Mouse (Mus musculus): ENCODE measurements around the gene Rnase2a. TPM values are rescaled to one million over a fixed set of nuclear protein-coding genes. Genes with fewer than 3 reads are reported as not detected.

Rnase2a gene
- polyA plus RNA-seq (2014; fragmentation: Illumina TruSeq; extraction: RNeasy Lipid Tissue Mini Kit (QIAGEN cat#74804)): not detected

GRCm38 (mm10) chr14:51256041-51256440, at the start of gene Rnase2a:
Gene Rnase2a, minus strand, starts transcription at chr14:51256112.

Other genes starting within 250 kb of the Rnase2a start
- gene Rnase10, start 248.4 kb downstream of the Rnase2a start, polyA plus RNA-seq (2014; fragmentation: Illumina TruSeq; extraction: RNeasy Lipid Tissue Mini Kit (QIAGEN cat#74804)): 1.4 TPM
- gene Rnase9, start 214.2 kb downstream of the Rnase2a start, polyA plus RNA-seq (2014; fragmentation: Illumina TruSeq; extraction: RNeasy Lipid Tissue Mini Kit (QIAGEN cat#74804)): not detected
- gene Rnase11, start 205.9 kb downstream of the Rnase2a start, polyA plus RNA-seq (2014; fragmentation: Illumina TruSeq; extraction: RNeasy Lipid Tissue Mini Kit (QIAGEN cat#74804)): not detected
- not detected for gene Rnase12, start 198.5 kb downstream of the Rnase2a start, polyA plus RNA-seq (2014; fragmentation: Illumina TruSeq; extraction: RNeasy Lipid Tissue Mini Kit (QIAGEN cat#74804))
- gene Olfr750, start 181.7 kb downstream of the Rnase2a start, polyA plus RNA-seq (2014; fragmentation: Illumina TruSeq; extraction: RNeasy Lipid Tissue Mini Kit (QIAGEN cat#74804)): not detected
- 184 TPM for gene Rnase4, start 165.0 kb downstream of the Rnase2a start, polyA plus RNA-seq (2014; fragmentation: Illumina TruSeq; extraction: RNeasy Lipid Tissue Mini Kit (QIAGEN cat#74804))
- 4.8 TPM for gene Ang, start 165.0 kb downstream of the Rnase2a start, polyA plus RNA-seq (2014; fragmentation: Illumina TruSeq; extraction: RNeasy Lipid Tissue Mini Kit (QIAGEN cat#74804))
- gene Eddm3b, start 141.7 kb downstream of the Rnase2a start, polyA plus RNA-seq (2014; fragmentation: Illumina TruSeq; extraction: RNeasy Lipid Tissue Mini Kit (QIAGEN cat#74804)): 0.54 TPM
- gene Rnase6, start 132.2 kb downstream of the Rnase2a start, polyA plus RNA-seq (2014; fragmentation: Illumina TruSeq; extraction: RNeasy Lipid Tissue Mini Kit (QIAGEN cat#74804)): 5.0 TPM
- gene Rnase1, start 109.3 kb downstream of the Rnase2a start, polyA plus RNA-seq (2014; fragmentation: Illumina TruSeq; extraction: RNeasy Lipid Tissue Mini Kit (QIAGEN cat#74804)): 1.7 TPM
- gene Rnase2b, start 93.9 kb downstream of the Rnase2a start, polyA plus RNA-seq (2014; fragmentation: Illumina TruSeq; extraction: RNeasy Lipid Tissue Mini Kit (QIAGEN cat#74804)): not detected
- gene Ang2, start 57.0 kb downstream of the Rnase2a start, polyA plus RNA-seq (2014; fragmentation: Illumina TruSeq; extraction: RNeasy Lipid Tissue Mini Kit (QIAGEN cat#74804)): not detected
- not detected for gene Ear14, start 52.7 kb downstream of the Rnase2a start, polyA plus RNA-seq (2014; fragmentation: Illumina TruSeq; extraction: RNeasy Lipid Tissue Mini Kit (QIAGEN cat#74804))
- not detected for gene Gm7247, start 105.6 kb upstream of the Rnase2a start, polyA plus RNA-seq (2014; fragmentation: Illumina TruSeq; extraction: RNeasy Lipid Tissue Mini Kit (QIAGEN cat#74804))
- gene Vmn2r88, start 154.7 kb upstream of the Rnase2a start, polyA plus RNA-seq (2014; fragmentation: Illumina TruSeq; extraction: RNeasy Lipid Tissue Mini Kit (QIAGEN cat#74804)): not detected
- not detected for gene Vmn2r89, start 195.7 kb upstream of the Rnase2a start, polyA plus RNA-seq (2014; fragmentation: Illumina TruSeq; extraction: RNeasy Lipid Tissue Mini Kit (QIAGEN cat#74804))